Mouse (Mus musculus): ENCODE results near the gene Hoxa2. TPM values are rescaled to one million over a fixed set of nuclear protein-coding genes. Genes with fewer than 3 reads are reported as not detected.
A peak's percentile ranks its signal among the peaks of the same experiment; 100 is the strongest.

The Hoxa2 gene
- polyA plus RNA-seq, 1 experiment from 2014 or later, result 9.5 TPM

- 1% methylated on average over 36 of the region's 36 CpGs for WGBS
- ATAC-seq (ENCODE audit: low read depth), result no peak
- H3K9ac ChIP-seq (ENCODE audit: low read length), result peak within 1 kb of the TSS; percentile 75
These were observed 12.6 kb upstream of the Hoxa2 start, which contains the start of gene 5730596B20Rik for GRCm38 (mm10) chr6:52177061-52177735. TSS of gene 5730596B20Rik (plus strand) at chr6:52177498.

DNA sequence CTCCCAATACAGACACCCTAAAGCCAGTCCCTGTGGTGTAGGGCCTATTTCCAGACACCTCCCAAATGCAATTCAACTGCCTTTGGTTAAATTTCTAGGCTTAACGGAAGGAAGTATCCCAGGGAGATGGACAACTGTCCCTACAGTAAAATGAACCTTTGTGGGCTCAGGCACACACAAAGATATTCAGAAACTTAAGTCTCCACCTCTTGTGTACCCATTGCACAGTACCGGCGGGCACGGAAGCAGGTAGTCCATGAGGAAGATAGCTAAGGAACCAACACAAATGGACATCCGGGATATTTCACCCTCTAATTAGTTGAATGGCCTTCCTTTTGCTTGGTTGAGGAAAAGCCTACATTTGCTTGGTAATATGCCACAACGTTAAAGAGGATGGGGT lies 11.8 kb upstream of the Hoxa2 start:
- no peaks in the 10 kb centered on the region for H3K36me3 ChIP-seq (ENCODE audit: control insufficient read depth, insufficient read depth, low read length)
- H3K4me1 ChIP-seq (replicated peaks; ENCODE audit: control insufficient read depth, insufficient read depth, low read length), result peaks cover 20% of the 10 kb centered on the region
- H3K4me3 ChIP-seq (ENCODE audit: low read length), result peak overlapping the region; percentile 65
- peak overlapping the region; percentile 97 for H3K27ac ChIP-seq (ENCODE audit: low read length)
- peaks cover 39% of the 10 kb centered on the region for H3K27me3 ChIP-seq (ENCODE audit: control insufficient read depth, insufficient read depth, low read depth, low read length)
- ATAC-seq (ENCODE audit: low read depth), result no peak
- peak overlapping the region; percentile 57 for H3K4me2 ChIP-seq (ENCODE audit: low read depth, low read length)
- no peaks in the 10 kb centered on the region for H3K9me3 ChIP-seq (ENCODE audit: control insufficient read depth, low read length)
- peak overlapping the region; percentile 75 for H3K9ac ChIP-seq (ENCODE audit: low read length)
- WGBS, result under 1% methylated on average over 6 of the region's 6 CpGs

More at GRCm38 (mm10) chr6:52177061-52177735, 12.6 kb upstream of the Hoxa2 start, which contains the start of gene 5730596B20Rik:
- no peaks in the 10 kb centered on the region for H3K36me3 ChIP-seq (ENCODE audit: control insufficient read depth, insufficient read depth, low read length)
- no peaks in the 10 kb centered on the region for H3K9me3 ChIP-seq (ENCODE audit: control insufficient read depth, low read length)
- H3K4me3 ChIP-seq (ENCODE audit: low read length), result peak within 1 kb of the TSS; percentile 65
- H3K27me3 ChIP-seq (ENCODE audit: control insufficient read depth, insufficient read depth, low read depth, low read length), result peaks cover 36% of the 10 kb centered on the region
- peaks cover 17% of the 10 kb centered on the region for H3K4me1 ChIP-seq (replicated peaks; ENCODE audit: control insufficient read depth, insufficient read depth, low read length)
- H3K4me2 ChIP-seq (ENCODE audit: low read depth, low read length), result peak within 1 kb of the TSS; percentile 57
- peak within 1 kb of the TSS; percentile 97 for H3K27ac ChIP-seq (ENCODE audit: low read length)

DNA sequence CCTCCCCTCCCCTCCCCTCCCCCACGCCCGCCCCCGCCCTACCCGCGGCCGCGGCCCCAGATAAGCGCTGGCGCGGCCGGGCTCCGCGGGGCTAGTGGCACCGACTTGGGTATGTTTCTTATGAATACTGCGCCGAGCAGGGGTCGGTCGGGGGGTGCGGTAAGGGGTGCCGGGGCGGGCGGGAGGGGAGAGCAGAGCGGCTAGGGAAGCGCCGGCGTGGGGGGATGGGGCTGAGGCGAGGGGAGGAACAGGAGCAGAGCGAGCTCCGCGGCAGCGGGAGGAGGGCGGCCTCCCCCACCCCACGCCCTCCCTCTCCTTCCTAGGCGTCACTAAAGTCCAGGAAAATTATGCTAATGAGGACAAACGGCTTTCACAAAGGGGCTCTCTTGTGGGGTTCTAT lies 11.2 kb upstream of the Hoxa2 start:
- Histone ChIP-seq H3K27ac (ENCODE audit: low read length) (peak overlapping the region; percentile 97), H3K9ac (ENCODE audit: low read length) (peak overlapping the region; percentile 75), H3K4me3 (ENCODE audit: low read length) (peak overlapping the region; percentile 65), H3K4me1 (replicated peaks; ENCODE audit: control insufficient read depth, insufficient read depth, low read length) (peaks cover 18% of the 10 kb centered on the region), H3K9me3 (ENCODE audit: control insufficient read depth, low read length) (no peaks in the 10 kb centered on the region), H3K36me3 (ENCODE audit: control insufficient read depth, insufficient read depth, low read length) (no peaks in the 10 kb centered on the region), H3K4me2 (ENCODE audit: low read depth, low read length) (peak overlapping the region; percentile 57), H3K27me3 (ENCODE audit: control insufficient read depth, insufficient read depth, low read depth, low read length) (peaks cover 38% of the 10 kb centered on the region)
- 0% methylated on average over 22 of the region's 35 CpGs for WGBS
- ATAC-seq (ENCODE audit: low read depth), result peak; percentile 58

GRCm38 (mm10) chr6:52174968-52175751 lies 10.5 kb upstream of the Hoxa2 start:
- H3K36me3 ChIP-seq (ENCODE audit: control insufficient read depth, insufficient read depth, low read length), result no peaks in the 10 kb centered on the region
- H3K9me3 ChIP-seq (ENCODE audit: control insufficient read depth, low read length), result no peaks in the 10 kb centered on the region
- peaks cover 18% of the 10 kb centered on the region for H3K4me1 ChIP-seq (replicated peaks; ENCODE audit: control insufficient read depth, insufficient read depth, low read length)
- H3K27me3 ChIP-seq (ENCODE audit: control insufficient read depth, insufficient read depth, low read depth, low read length), result peaks cover 38% of the 10 kb centered on the region
- peak overlapping the region; percentile 57 for H3K4me2 ChIP-seq (ENCODE audit: low read depth, low read length)
- WGBS, result 1% methylated on average over 41 of the region's 41 CpGs
- ATAC-seq (ENCODE audit: low read depth), result peak; percentile 39
- H3K4me3 ChIP-seq (ENCODE audit: low read length), result peak overlapping the region; percentile 65
- peak overlapping the region; percentile 97 for H3K27ac ChIP-seq (ENCODE audit: low read length)
- peak overlapping the region; percentile 75 for H3K9ac ChIP-seq (ENCODE audit: low read length)

DNA sequence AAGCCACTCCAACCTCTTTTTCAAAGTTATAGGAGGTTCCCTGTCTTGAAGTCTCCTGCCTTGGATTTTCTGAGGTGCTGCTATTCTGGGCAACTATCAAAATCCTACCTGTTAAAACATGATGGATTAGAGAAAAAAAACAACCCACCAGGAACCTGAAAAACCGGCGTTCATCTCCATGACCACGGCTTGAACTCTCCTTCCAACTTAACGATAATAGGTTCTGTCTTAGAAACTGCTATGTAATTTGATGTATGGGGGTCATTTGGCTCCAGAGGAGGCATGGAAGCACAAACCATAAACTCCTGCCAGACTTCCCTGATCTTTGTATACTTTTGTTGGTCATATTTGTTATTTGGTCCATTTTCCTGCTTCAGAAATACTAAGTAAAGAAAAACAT lies 9.0 kb upstream of the Hoxa2 start:
- Histone ChIP-seq H3K27me3 (ENCODE audit: control insufficient read depth, insufficient read depth, low read depth, low read length) (peaks cover 39% of the 10 kb centered on the region), H3K4me2 (ENCODE audit: low read depth, low read length) (peak overlapping the region; percentile 66), H3K4me3 (ENCODE audit: low read length) (peak overlapping the region; percentile 48), H3K36me3 (ENCODE audit: control insufficient read depth, insufficient read depth, low read length) (no peaks in the 10 kb centered on the region), H3K9ac (ENCODE audit: low read length) (peak overlapping the region; percentile 69), H3K9me3 (ENCODE audit: control insufficient read depth, low read length) (no peaks in the 10 kb centered on the region), H3K27ac (ENCODE audit: low read length) (peak overlapping the region; percentile 90), H3K4me1 (replicated peaks; ENCODE audit: control insufficient read depth, insufficient read depth, low read length) (peaks cover 22% of the 10 kb centered on the region)
- ATAC-seq (ENCODE audit: low read depth), result no peak
- WGBS, result 6% methylated on average over 4 of the region's 4 CpGs

DNA sequence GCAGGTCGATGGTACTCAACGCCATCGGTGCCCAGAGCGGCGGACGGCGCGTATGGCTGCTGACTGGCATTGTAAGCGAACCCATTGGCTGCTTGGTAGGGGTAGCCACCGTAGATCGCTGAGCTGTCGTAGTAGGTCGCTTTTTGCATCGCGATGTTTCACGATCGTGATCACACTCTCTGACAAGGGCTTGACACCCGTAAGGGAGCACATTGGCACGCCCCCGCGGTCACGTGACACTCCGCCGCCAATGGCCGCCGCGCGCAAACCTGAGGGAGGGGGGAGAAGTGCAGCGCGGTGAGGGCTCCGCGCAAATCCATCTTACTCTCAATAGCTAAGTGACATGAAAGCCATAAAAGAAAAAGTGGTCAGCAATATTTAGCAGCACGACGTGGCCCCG lies 7.9 kb upstream of the Hoxa2 start:
- no peaks in the 10 kb centered on the region for H3K9me3 ChIP-seq (ENCODE audit: control insufficient read depth, low read length)
- peak overlapping the region; percentile 90 for H3K27ac ChIP-seq (ENCODE audit: low read length)
- peak overlapping the region; percentile 66 for H3K4me2 ChIP-seq (ENCODE audit: low read depth, low read length)
- H3K27me3 ChIP-seq (ENCODE audit: control insufficient read depth, insufficient read depth, low read depth, low read length), result peaks cover 39% of the 10 kb centered on the region
- under 1% methylated on average over 35 of the region's 35 CpGs for WGBS
- H3K4me3 ChIP-seq (ENCODE audit: low read length), result peak overlapping the region; percentile 48
- H3K9ac ChIP-seq (ENCODE audit: low read length), result peak overlapping the region; percentile 69
- peaks cover 22% of the 10 kb centered on the region for H3K4me1 ChIP-seq (replicated peaks; ENCODE audit: control insufficient read depth, insufficient read depth, low read length)
- no peaks in the 10 kb centered on the region for H3K36me3 ChIP-seq (ENCODE audit: control insufficient read depth, insufficient read depth, low read length)
- ATAC-seq (ENCODE audit: low read depth), result peak; percentile 79

DNA sequence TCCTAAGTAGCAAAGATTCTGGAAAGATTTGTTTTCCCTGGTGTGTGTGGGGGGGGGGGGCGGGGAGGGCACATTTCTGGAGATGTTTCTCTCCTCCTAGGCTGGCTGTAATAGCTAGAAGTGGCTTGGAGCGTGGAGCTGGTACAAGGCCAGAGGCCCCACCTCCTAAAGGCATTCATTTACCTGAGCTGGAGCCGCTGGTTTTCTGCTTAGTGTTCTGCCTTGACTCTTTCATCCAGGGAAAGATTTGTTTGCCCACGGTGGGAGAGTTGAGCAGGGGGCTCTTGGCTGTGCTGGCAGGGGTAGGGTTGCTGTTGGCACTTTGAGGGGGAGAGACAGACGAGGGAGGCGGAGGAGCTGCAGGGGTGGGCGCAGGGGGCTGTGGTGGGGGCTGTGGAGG lies 7.3 kb upstream of the Hoxa2 start:
- Histone ChIP-seq H3K36me3 (ENCODE audit: control insufficient read depth, insufficient read depth, low read length) (no peaks in the 10 kb centered on the region), H3K9me3 (ENCODE audit: control insufficient read depth, low read length) (no peaks in the 10 kb centered on the region), H3K9ac (ENCODE audit: low read length) (peak overlapping the region; percentile 65), H3K27me3 (ENCODE audit: control insufficient read depth, insufficient read depth, low read depth, low read length) (peaks cover 39% of the 10 kb centered on the region), H3K4me3 (ENCODE audit: low read length) (peak overlapping the region; percentile 48), H3K4me2 (ENCODE audit: low read depth, low read length) (peak overlapping the region; percentile 66), H3K4me1 (replicated peaks; ENCODE audit: control insufficient read depth, insufficient read depth, low read length) (peaks cover 22% of the 10 kb centered on the region), H3K27ac (ENCODE audit: low read length) (peak overlapping the region; percentile 90)
- 15% methylated on average over 6 of the region's 7 CpGs for WGBS
- no peak for ATAC-seq (ENCODE audit: low read depth)

GRCm38 (mm10) chr6:52171331-52171730 lies 6.7 kb upstream of the Hoxa2 start:
- H3K9me3 ChIP-seq (ENCODE audit: control insufficient read depth, low read length), result no peaks in the 10 kb centered on the region
- H3K36me3 ChIP-seq (ENCODE audit: control insufficient read depth, insufficient read depth, low read length), result no peaks in the 10 kb centered on the region
- no peak for ATAC-seq (ENCODE audit: low read depth)
- H3K9ac ChIP-seq (ENCODE audit: low read length), result peak overlapping the region; percentile 65
- H3K4me3 ChIP-seq (ENCODE audit: low read length), result no peak overlapping the region
- H3K27me3 ChIP-seq (ENCODE audit: control insufficient read depth, insufficient read depth, low read depth, low read length), result peaks cover 43% of the 10 kb centered on the region
- peak overlapping the region; percentile 66; the same call in 1 of the 2 replicates for H3K4me2 ChIP-seq (ENCODE audit: low read depth, low read length)
- peaks cover 25% of the 10 kb centered on the region for H3K4me1 ChIP-seq (replicated peaks; ENCODE audit: control insufficient read depth, insufficient read depth, low read length)
- peak overlapping the region; percentile 90 for H3K27ac ChIP-seq (ENCODE audit: low read length)
- 7% methylated on average over 4 of the region's 4 CpGs for WGBS

DNA sequence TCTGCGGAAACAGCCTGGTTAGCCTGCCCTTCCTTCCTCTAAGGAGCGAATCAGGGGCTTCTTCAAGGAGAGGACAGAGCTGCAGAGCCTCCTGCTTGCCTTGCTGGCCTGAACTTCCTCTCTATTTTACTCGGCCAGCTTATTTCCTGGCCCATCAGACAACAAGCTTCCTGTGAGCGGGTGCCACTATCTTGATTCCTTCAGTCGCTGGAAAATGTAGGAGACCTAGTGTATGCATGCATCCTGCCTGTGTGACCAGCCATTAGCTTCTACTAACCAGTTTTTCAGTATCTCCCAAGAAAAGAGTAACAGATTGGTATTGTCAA lies 6.2 kb upstream of the Hoxa2 start:
- H3K4me2 ChIP-seq (ENCODE audit: low read depth, low read length), result peak overlapping the region; percentile 65
- no peak for ATAC-seq (ENCODE audit: low read depth)
- H3K27ac ChIP-seq (ENCODE audit: low read length), result peak overlapping the region; percentile 90
- peak overlapping the region; percentile 35 for H3K4me3 ChIP-seq (ENCODE audit: low read length)
- H3K36me3 ChIP-seq (ENCODE audit: control insufficient read depth, insufficient read depth, low read length), result no peaks in the 10 kb centered on the region
- peaks cover 25% of the 10 kb centered on the region for H3K4me1 ChIP-seq (replicated peaks; ENCODE audit: control insufficient read depth, insufficient read depth, low read length)
- H3K9ac ChIP-seq (ENCODE audit: low read length), result peak overlapping the region; percentile 76
- WGBS, result 13% methylated on average over 5 of the region's 5 CpGs
- no peaks in the 10 kb centered on the region for H3K9me3 ChIP-seq (ENCODE audit: control insufficient read depth, low read length)
- peaks cover 44% of the 10 kb centered on the region for H3K27me3 ChIP-seq (ENCODE audit: control insufficient read depth, insufficient read depth, low read depth, low read length)

All from lung, embryonic 16.5 days (tissue).